Mouse (Mus musculus) kidney, postnatal 0 days (tissue): Measurements from ENCODE around the gene Mrm1. TPM values are rescaled to one million over a fixed set of nuclear protein-coding genes. Genes with fewer than 3 reads are reported as not detected.
"Not testable (repeated sequence)": the region's sequence is repeated elsewhere in the genome, so short reads cannot be mapped to it uniquely, and the experiment has no call there.

ENCODE experiments used
- ATAC-seq: fragments of 200-750 bp; cut with Nextera tagmentation; replicated peaks from 2 replicates; pipeline ENCODE4 v1.8.0; 2017; ENCODE audit warnings: low read depth, moderate number of reproducible peaks, moderate TSS enrichment, moderate library complexity; ENCODE audit not compliant: low FRiP score
- DNase-seq: peaks from one replicate; pipeline ENCODE4 v3.0.0-alpha.2; 2016; ENCODE audit warnings: low spot score
- H3K27ac ChIP-seq: fragments of 300-500 bp; sonication (generic); 2 replicates; pipeline ENCODE4 v1.5.1; 2014; ENCODE audit warnings: mild to moderate bottlenecking
- H3K27me3 ChIP-seq: fragments of 300-500 bp; sonication (generic); 2 replicates; pipeline ENCODE4 v1.6.1; 2014; ENCODE audit warnings: low read length, mixed read lengths; ENCODE audit not compliant: insufficient read depth
- H3K36me3 ChIP-seq: fragments of 300-500 bp; sonication (generic); 2 replicates; pipeline ENCODE4 v1.6.1; 2014; ENCODE audit warnings: low read length, mixed read lengths; ENCODE audit not compliant: insufficient read depth
- H3K4me1 ChIP-seq: fragments of 300-500 bp; sonication (generic); replicated peaks from 2 replicates; pipeline ENCODE4 v1.6.1; 2014; ENCODE audit warnings: antibody characterized with exemption, low read length, mixed read lengths; ENCODE audit not compliant: insufficient read depth
- H3K4me2 ChIP-seq: fragments of 300-500 bp; sonication (generic); 2 replicates; pipeline ENCODE4 v1.6.1; 2014; ENCODE audit warnings: mild to moderate bottlenecking, low read length, moderate library complexity, mixed read lengths
- H3K4me3 ChIP-seq: fragments of 300-500 bp; sonication (generic); replicated peaks from 2 replicates; pipeline ENCODE4 v1.5.1; 2014; ENCODE audit warnings: low read depth, low read length
- H3K9ac ChIP-seq: fragments of 300-500 bp; sonication (generic); 2 replicates; pipeline ENCODE4 v1.6.1; 2014; ENCODE audit warnings: low read depth, low read length
- H3K9me3 ChIP-seq: fragments of 300-500 bp; sonication (generic); replicated peaks from 2 replicates; pipeline ENCODE4 v1.6.1; 2016; ENCODE audit warnings: low read length, inconsistent platforms, mixed read lengths
- CTCF ChIP-seq: IDR thresholded peaks from 2 replicates; pipeline ENCODE4 v1.5.1; 2016; ENCODE audit warnings: antibody characterized with exemption, low read depth, mild to moderate bottlenecking, moderate library complexity
- WGBS: fragments of 180-500 bp; shearing (Covaris S2); extraction: QIAGEN DNeasy Blood & Tissue Kit; methylation state at CpG from one replicate; pipeline ENCODE4 v1.1.7; 2014; 5-methylcytosine and 5-hydroxymethylcytosine counted together
- polyA plus RNA-seq: library from polyadenylated mRNA; unstranded; fragments of >200 nt; fragmentation: Nextera tagmentation; extraction: Ambion mirVana; gene quantifications from 2 replicates; pipeline ENCODE4 v1.2.1, GENCODE M21; 2015

The Mrm1 gene
- polyA plus RNA-seq, 1 experiment from 2014 or later = 12.8 TPM

- Histone ChIP-seq H3K36me3 (peaks cover 16% of the 10 kb centered on the region), H3K4me3 (no peak overlapping the region), H3K4me1 (no peaks in the 10 kb centered on the region), H3K9ac (no peak overlapping the region), H3K27me3 (no peaks in the 10 kb centered on the region), H3K27ac (no peak overlapping the region), H3K4me2 (no peak overlapping the region), H3K9me3 (no peaks in the 10 kb centered on the region)
- no peak for TF ChIP-seq CTCF
- 97% methylated on average over 15 of the region's 15 CpGs for WGBS
- DNase-seq = no peak
- ATAC-seq = no peak
Measured at GRCm38 (mm10) chr11:84846741-84847474, 27.6 kb upstream of the Mrm1 start.

- ATAC-seq = no peak
- no peak for DNase-seq
- Histone ChIP-seq H3K4me2 (no peak overlapping the region), H3K36me3 (peaks cover 42% of the 10 kb centered on the region), H3K9ac (no peak overlapping the region), H3K9me3 (no peaks in the 10 kb centered on the region), H3K4me1 (no peaks in the 10 kb centered on the region), H3K27ac (no peak overlapping the region), H3K4me3 (no peak overlapping the region), H3K27me3 (no peaks in the 10 kb centered on the region)
- TF ChIP-seq CTCF = 0 out of 2 replicates have a peak, but pooled peaks have one; percentile 13
- WGBS = 93% methylated on average over 2 of the region's 2 CpGs
Measured at GRCm38 (mm10) chr11:84839330-84839729, 20.0 kb upstream of the Mrm1 start.

- peak overlapping the region; percentile 81; the same call in 1 of the 2 replicates for H3K9ac ChIP-seq
- H3K27ac ChIP-seq = peak overlapping the region; percentile 27
- H3K4me2 ChIP-seq = peak overlapping the region; percentile 97
- not testable (repeated sequence) for H3K27me3 ChIP-seq, H3K4me1 ChIP-seq, DNase-seq, ATAC-seq, H3K9me3 ChIP-seq
- 77% methylated on average over 11 of the region's 11 CpGs for WGBS
- peak overlapping the region; percentile 62 for H3K4me3 ChIP-seq
- H3K36me3 ChIP-seq = peaks cover 14% of the 10 kb centered on the region; the same call in 1 of the 2 replicates
Measured at GRCm38 (mm10) chr11:84829495-84829894, 10.2 kb upstream of the Mrm1 start.

GRCm38 (mm10) chr11:84828516-84829399, 9.4 kb upstream of the Mrm1 start, which contains the start of gene Dhrs11:
TSS of gene Dhrs11 (minus strand) at chr11:84828994.
- H3K9ac ChIP-seq = peak within 1 kb of the TSS; percentile 81
- WGBS = under 1% methylated on average over 62 of the region's 62 CpGs
- no peak for TF ChIP-seq CTCF
- no peaks in the 10 kb centered on the region; the same call in 1 of the 2 replicates for H3K4me1 ChIP-seq
- peak within 1 kb of the TSS; percentile 62 for H3K4me3 ChIP-seq
- DNase-seq = peak; percentile 95
- H3K9me3 ChIP-seq = no peaks in the 10 kb centered on the region
- peak within 1 kb of the TSS; percentile 97 for H3K4me2 ChIP-seq
- no peaks in the 10 kb centered on the region for H3K27me3 ChIP-seq
- H3K27ac ChIP-seq = peak within 1 kb of the TSS; percentile 83
- ATAC-seq = peak; percentile 94
- peaks cover 7% of the 10 kb centered on the region; the same call in 1 of the 2 replicates for H3K36me3 ChIP-seq

- DNase-seq = no peak
- no peaks in the 10 kb centered on the region for H3K9me3 ChIP-seq
- no peak for ATAC-seq
- peak overlapping the region; percentile 62 for H3K4me3 ChIP-seq
- peak overlapping the region; percentile 97 for H3K4me2 ChIP-seq
- H3K36me3 ChIP-seq = 0 out of 2 replicates have a peak, but pooled peaks cover 2% of the 10 kb centered on the region
- no peak for TF ChIP-seq CTCF
- no peaks in the 10 kb centered on the region; the same call in 1 of the 2 replicates for H3K4me1 ChIP-seq
- H3K27ac ChIP-seq = peak overlapping the region; percentile 83; the same call in 1 of the 2 replicates
- 56% methylated on average over 3 of the region's 3 CpGs for WGBS
- H3K9ac ChIP-seq = peak overlapping the region; percentile 81
- no peaks in the 10 kb centered on the region for H3K27me3 ChIP-seq
Measured at GRCm38 (mm10) chr11:84827901-84828503, 8.7 kb upstream of the Mrm1 start.

GRCm38 (mm10) chr11:84827492-84827891, 8.2 kb upstream of the Mrm1 start:
- Histone ChIP-seq H3K4me1 (no peaks in the 10 kb centered on the region; the same call in 1 of the 2 replicates), H3K4me3 (no peak overlapping the region), H3K9ac (no peak overlapping the region), H3K4me2 (peak overlapping the region; percentile 97; the same call in 1 of the 2 replicates), H3K27me3 (no peaks in the 10 kb centered on the region), H3K36me3 (no peaks in the 10 kb centered on the region), H3K9me3 (no peaks in the 10 kb centered on the region), H3K27ac (no peak overlapping the region)
- no peak for DNase-seq
- TF ChIP-seq CTCF = no peak
- no peak for ATAC-seq
